Mouse (Mus musculus): ENCODE data around the gene Napsa. TPM values are rescaled to one million over a fixed set of nuclear protein-coding genes. Genes with fewer than 3 reads are reported as not detected.
A peak's percentile ranks its signal among the peaks of the same experiment; 100 is the strongest.

The Napsa gene
- total RNA-seq, 2 experiments from 2014 or later, result 207 to 473 TPM

GRCm38 (mm10) chr7:44565414-44565813 is 6.8 kb upstream of the Napsa start:
- ATAC-seq (ENCODE audit: poor library complexity, severe bottlenecking), result no peak

GRCm38 (mm10) chr7:44568803-44569202 is 3.4 kb upstream of the Napsa start:
- ATAC-seq (ENCODE audit: poor library complexity, severe bottlenecking), result no peak

GRCm38 (mm10) chr7:44570989-44571388 is 1.2 kb upstream of the Napsa start:
- ATAC-seq (ENCODE audit: poor library complexity, severe bottlenecking), result no peak

- ATAC-seq (ENCODE audit: poor library complexity, severe bottlenecking), result no peak
Measured at GRCm38 (mm10) chr7:44571811-44572210, 369 bp upstream of the Napsa start.

GRCm38 (mm10) chr7:44572956-44573484 is 840 bp downstream of the Napsa start:
- no peak for ATAC-seq (ENCODE audit: poor library complexity, severe bottlenecking)

GRCm38 (mm10) chr7:44576333-44576844 is 4.2 kb downstream of the Napsa start:
- no peak for ATAC-seq (ENCODE audit: poor library complexity, severe bottlenecking)

GRCm38 (mm10) chr7:44581637-44582036 is 9.5 kb downstream of the Napsa start:
- ATAC-seq (ENCODE audit: poor library complexity, severe bottlenecking), result no peak

GRCm38 (mm10) chr7:44582709-44583108 is 10.5 kb downstream of the Napsa start:
- ATAC-seq (ENCODE audit: poor library complexity, severe bottlenecking), result no peak

- ATAC-seq (ENCODE audit: poor library complexity, severe bottlenecking), result no peak
Measured at GRCm38 (mm10) chr7:44583146-44583545, 11.0 kb downstream of the Napsa start.

GRCm38 (mm10) chr7:44584265-44584804 is 12.2 kb downstream of the Napsa start:
- no peak for ATAC-seq (ENCODE audit: poor library complexity, severe bottlenecking)

- ATAC-seq (ENCODE audit: poor library complexity, severe bottlenecking), result no peak
Measured at GRCm38 (mm10) chr7:44584921-44585320, 12.7 kb downstream of the Napsa start.

GRCm38 (mm10) chr7:44585606-44586005 is 13.4 kb downstream of the Napsa start:
- no peak for ATAC-seq (ENCODE audit: poor library complexity, severe bottlenecking)

GRCm38 (mm10) chr7:44586518-44586917 is 14.3 kb downstream of the Napsa start:
- ATAC-seq (ENCODE audit: poor library complexity, severe bottlenecking), result no peak

- no peak for ATAC-seq (ENCODE audit: poor library complexity, severe bottlenecking)
Measured at GRCm38 (mm10) chr7:44586930-44587329, 14.8 kb downstream of the Napsa start.

GRCm38 (mm10) chr7:44587676-44588075 is 15.5 kb downstream of the Napsa start:
- ATAC-seq (ENCODE audit: poor library complexity, severe bottlenecking), result no peak

GRCm38 (mm10) chr7:44588338-44588737 is 16.2 kb downstream of the Napsa start:
- ATAC-seq (ENCODE audit: poor library complexity, severe bottlenecking), result no peak

- ATAC-seq (ENCODE audit: poor library complexity, severe bottlenecking), result peak; percentile 46
Measured at GRCm38 (mm10) chr7:44589149-44589548, 17.0 kb downstream of the Napsa start.

GRCm38 (mm10) chr7:44589946-44590345 is 17.8 kb downstream of the Napsa start:
- no peak for ATAC-seq (ENCODE audit: poor library complexity, severe bottlenecking)

GRCm38 (mm10) chr7:44590402-44591347 is 18.5 kb downstream of the Napsa start, which contains the start of gene Kcnc3:
Kcnc3 (plus strand) TSS chr7:44590664.
- ATAC-seq (ENCODE audit: poor library complexity, severe bottlenecking), result peak; percentile 90

GRCm38 (mm10) chr7:44591348-44592116 is 19.4 kb downstream of the Napsa start:
- ATAC-seq (ENCODE audit: poor library complexity, severe bottlenecking), result no peak

- ATAC-seq (ENCODE audit: poor library complexity, severe bottlenecking), result no peak
Measured at GRCm38 (mm10) chr7:44593051-44593450, 20.9 kb downstream of the Napsa start.
